Mouse (Mus musculus): ENCODE measurements around the gene Vwa3b.

The Vwa3b gene

GRCm38 (mm10) chr1:37029942-37030341, 3.5 kb downstream of the Vwa3b start:
- no peak for TF ChIP-seq GATA4 (IDR thresholded peaks at IDR 0.05; ENCODE audit: insufficient replicate concordance, low read length)

GRCm38 (mm10) chr1:37030693-37031092, 4.3 kb downstream of the Vwa3b start:
- no peak for TF ChIP-seq GATA4 (IDR thresholded peaks at IDR 0.05; ENCODE audit: insufficient replicate concordance, low read length)

GRCm38 (mm10) chr1:37035879-37036278, 9.5 kb downstream of the Vwa3b start:
- no peak for TF ChIP-seq GATA4 (IDR thresholded peaks at IDR 0.05; ENCODE audit: insufficient replicate concordance, low read length)

GRCm38 (mm10) chr1:37041126-37041525, 14.7 kb downstream of the Vwa3b start:
- no peak for TF ChIP-seq GATA4 (IDR thresholded peaks at IDR 0.05; ENCODE audit: insufficient replicate concordance, low read length)

GRCm38 (mm10) chr1:37041856-37042255, 15.5 kb downstream of the Vwa3b start:
- TF ChIP-seq GATA4 (IDR thresholded peaks at IDR 0.05; ENCODE audit: insufficient replicate concordance, low read length): no peak

GRCm38 (mm10) chr1:37042769-37043168, 16.4 kb downstream of the Vwa3b start:
- TF ChIP-seq GATA4 (IDR thresholded peaks at IDR 0.05; ENCODE audit: insufficient replicate concordance, low read length): no peak

DNA sequence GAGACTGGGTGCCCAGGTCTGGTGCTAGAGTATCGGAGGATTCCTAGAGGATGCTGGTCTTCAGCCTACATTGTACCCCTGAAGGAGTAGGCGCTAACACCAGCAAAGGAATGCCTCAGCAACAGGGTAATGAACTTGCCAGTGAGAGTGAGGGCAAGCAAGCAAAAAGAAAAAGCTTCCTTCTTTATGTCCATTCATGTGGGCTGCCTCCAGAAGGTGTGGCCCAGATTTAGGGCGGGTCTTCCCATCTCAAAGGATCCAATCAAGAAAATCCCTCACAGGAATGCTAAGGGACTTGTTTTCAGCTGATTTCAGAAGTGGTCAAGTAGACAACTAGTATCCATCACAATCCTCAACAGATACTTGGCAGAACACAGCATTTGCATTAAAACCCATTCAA, 16.8 kb downstream of the Vwa3b start:
- no peak for TF ChIP-seq GATA4 (IDR thresholded peaks at IDR 0.05; ENCODE audit: insufficient replicate concordance, low read length)

- no peak for TF ChIP-seq GATA4 (IDR thresholded peaks at IDR 0.05; ENCODE audit: insufficient replicate concordance, low read length)
These were observed 19.1 kb downstream of the Vwa3b start for GRCm38 (mm10) chr1:37045472-37045871.

GRCm38 (mm10) chr1:37049159-37049558, 22.8 kb downstream of the Vwa3b start:
- no peak for TF ChIP-seq GATA4 (IDR thresholded peaks at IDR 0.05; ENCODE audit: insufficient replicate concordance, low read length)

DNA sequence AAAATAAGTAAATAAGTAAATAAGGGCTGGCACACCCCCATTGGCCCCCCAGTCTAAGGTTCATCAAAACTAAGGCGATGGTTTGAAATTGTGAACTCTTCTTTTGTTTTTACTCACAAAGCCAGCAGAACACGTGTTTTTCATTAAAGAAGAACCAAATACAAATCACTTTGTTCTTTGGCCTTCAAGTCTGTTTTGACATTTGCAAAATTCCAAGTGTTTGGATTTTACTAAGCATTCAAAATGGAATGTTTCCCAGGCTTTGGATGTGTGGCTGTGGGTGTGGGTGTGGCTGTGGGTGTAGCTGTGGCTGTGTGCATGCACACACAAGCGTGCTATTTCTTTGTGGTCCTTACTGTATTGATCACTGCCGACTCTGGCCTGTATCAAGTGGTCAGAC, 27.3 kb downstream of the Vwa3b start:
- no peak for TF ChIP-seq GATA4 (IDR thresholded peaks at IDR 0.05; ENCODE audit: insufficient replicate concordance, low read length)

DNA sequence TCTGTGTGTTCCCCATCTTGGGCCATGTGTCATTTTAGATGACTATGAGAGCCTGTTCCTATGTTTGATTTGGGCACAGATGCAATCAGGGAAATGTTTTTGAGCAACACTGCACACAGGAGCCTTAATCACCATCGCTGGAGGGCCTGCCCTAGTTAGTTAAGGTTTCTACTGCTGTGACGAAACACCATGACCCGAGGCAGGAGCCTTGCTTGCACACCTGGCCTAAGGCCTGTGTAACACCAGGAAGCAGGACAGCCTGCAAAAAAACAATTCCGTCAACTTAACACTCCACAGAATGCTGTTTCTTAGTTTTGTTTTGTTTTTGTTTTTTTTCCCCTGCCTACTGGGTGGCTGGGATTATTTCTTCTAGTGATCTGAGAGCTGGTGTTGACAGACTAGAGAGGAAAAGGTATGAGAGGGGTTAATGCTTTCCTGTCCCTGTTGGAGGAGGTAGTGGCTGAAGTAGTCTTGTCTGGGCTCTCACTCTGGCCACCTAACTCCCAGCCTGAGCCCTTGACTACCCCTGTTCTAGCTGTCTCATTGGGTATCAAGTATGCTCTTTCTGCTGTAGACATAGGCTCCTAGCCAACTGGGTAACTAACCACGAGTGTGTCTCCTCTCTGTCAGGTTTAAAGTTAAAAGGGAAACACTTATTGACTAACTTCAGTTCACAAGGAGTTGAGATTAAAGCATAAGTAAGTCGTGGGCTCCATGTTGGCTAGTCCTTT, 30.6 kb downstream of the Vwa3b start:
- TF ChIP-seq GATA4 (IDR thresholded peaks at IDR 0.05; ENCODE audit: insufficient replicate concordance, low read length): no peak

- no peak for TF ChIP-seq GATA4 (IDR thresholded peaks at IDR 0.05; ENCODE audit: insufficient replicate concordance, low read length)
These were observed 34.5 kb downstream of the Vwa3b start for GRCm38 (mm10) chr1:37060856-37061255.

- no peak for TF ChIP-seq GATA4 (IDR thresholded peaks at IDR 0.05; ENCODE audit: insufficient replicate concordance, low read length)
These were observed 36.7 kb downstream of the Vwa3b start for GRCm38 (mm10) chr1:37063053-37063452.

DNA sequence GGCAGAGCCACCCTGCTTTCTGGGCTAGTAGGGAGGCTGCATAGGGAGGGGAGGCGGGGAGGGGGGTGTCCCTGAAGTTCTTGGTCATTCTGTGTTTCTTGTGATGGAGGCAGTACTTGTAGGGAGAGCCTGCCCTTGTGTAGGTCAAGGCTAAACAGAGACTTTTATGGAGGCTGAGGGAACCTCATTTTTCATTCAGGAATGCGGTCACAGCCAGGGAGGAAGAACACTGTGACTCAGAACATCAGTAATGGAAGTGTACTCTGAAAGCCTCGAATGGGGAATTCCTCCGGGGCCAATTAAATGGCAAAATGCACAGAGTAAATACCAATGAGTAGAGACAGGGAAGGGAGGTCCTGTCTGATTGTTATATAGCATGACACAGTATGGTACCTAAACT, 37.4 kb downstream of the Vwa3b start:
- no peak for TF ChIP-seq GATA4 (IDR thresholded peaks at IDR 0.05; ENCODE audit: insufficient replicate concordance, low read length)

DNA sequence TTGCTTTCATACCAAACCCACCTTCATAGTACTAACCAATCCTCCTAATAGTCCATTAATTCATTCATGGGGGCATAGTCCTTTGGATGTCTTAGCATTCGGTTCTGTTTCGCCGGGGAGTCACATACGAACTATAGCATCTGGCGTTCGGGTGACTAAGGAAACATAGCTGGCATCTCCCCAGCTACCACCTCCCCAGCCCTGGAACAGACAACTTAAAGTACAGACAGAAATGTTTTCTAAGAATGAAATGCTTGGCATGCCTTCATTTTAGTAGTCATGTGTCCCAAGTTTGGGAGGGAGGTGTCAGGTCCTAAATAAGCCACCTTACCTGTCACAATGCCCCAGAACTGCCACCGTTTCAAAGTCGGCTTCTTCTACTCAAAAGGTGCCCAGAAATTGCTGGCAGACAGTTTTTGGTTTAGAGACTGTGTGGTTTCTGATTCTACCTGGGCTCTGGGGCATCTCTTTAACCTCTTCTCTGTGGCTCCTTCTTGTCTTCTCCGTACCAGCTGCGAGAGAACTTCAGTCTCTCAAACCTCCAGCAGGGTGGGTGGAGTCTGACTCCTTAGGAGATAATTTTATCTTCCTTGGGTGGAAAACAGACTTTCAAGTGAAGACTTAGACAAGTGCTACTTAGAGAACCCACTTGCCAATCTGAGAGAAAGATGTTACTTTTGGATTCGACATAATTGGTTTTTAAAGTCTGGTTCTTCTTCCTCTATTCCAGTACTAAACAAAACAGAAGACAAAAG, 39.4 kb downstream of the Vwa3b start:
- no peak for TF ChIP-seq GATA4 (IDR thresholded peaks at IDR 0.05; ENCODE audit: insufficient replicate concordance, low read length)

DNA sequence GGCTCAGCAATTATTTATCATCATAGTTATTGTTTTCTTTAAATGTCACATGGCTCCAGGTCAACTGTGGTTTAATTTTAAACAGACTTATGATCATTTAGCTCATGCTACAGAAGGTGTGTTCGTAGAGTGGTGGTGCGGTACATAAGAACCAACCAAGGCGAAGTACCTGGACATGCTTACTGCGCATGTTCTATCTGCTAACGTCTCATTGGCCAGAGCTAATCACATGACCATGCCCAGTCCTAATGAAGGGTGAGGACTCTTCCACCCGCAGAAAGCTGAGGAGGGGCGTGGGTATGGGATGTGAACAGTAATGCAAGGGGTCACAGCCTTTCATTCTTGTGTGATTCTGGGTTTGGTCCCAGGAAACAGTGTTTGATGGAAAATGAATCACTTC, 49.4 kb downstream of the Vwa3b start:
- TF ChIP-seq GATA4 (IDR thresholded peaks at IDR 0.05; ENCODE audit: insufficient replicate concordance, low read length): no peak
